19 mouse cellular contexts compared by ENCODE assay signal in the genomic region with DNA sequence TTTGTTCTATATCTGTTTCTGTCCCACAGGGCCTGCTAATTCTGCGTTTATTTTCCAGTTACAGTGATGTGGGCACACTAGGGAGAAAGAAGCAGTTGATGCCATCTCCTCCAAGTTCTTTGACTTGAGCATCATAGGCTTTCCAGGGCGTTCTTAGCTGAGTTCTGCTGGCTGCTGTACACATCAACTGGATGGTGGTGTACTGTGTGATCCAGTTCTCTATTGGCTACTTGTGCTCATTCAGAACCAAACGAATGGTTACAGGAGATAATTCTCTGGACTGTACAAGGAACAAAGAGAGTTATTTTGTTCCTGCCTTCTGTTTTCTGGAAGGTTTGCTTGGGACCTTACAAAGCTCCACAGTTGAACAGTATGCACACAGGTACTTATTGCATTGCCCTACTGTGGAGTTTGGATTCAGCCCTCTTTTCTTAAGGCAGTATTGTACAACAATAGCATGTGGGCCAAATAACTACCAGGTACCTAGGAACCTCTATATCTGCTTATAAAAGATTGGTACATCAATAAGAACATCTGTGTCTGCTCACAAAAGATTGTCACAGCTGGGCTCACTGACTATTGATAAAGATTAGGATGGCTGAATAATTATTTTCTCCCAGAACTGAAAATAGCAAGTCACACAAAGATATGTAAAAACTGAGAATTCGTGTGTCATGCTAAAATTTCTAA. TPM values are rescaled to one million over a fixed set of nuclear protein-coding genes. Genes with fewer than 3 reads are reported as not detected.
DNase-seq lines count a peak whose midpoint lies in the region; ATAC-seq and TF ChIP-seq lines count a peak whose summit lies in the region.
"Had no signal": no experiment of that assay in that cellular context is flagged by ENCODE, and none has a peak within 500 bp of the region (broad histone marks: within the 10 kb centered on the region; RNA-seq: fewer than 3 reads in every experiment).

No protein-coding gene starts in this region.

- H3K4me1 ChIP-seq in G1E (ENCODE audit: insufficient read depth, low read depth, low read length) = peaks cover 40% of the 10 kb centered on the region
- peaks cover 42% of the 10 kb centered on the region for H3K4me1 ChIP-seq in liver, embryonic 13.5 days (replicated peaks)
- H3K4me1 ChIP-seq in liver, postnatal 0 days (ENCODE audit: insufficient read depth) = peaks cover 7% of the 10 kb centered on the region; the same call in 1 of the 2 replicates
- no peaks in the 10 kb centered on the region for H3K4me1 ChIP-seq in forebrain, embryonic 15.5 days
- H3K4me1 ChIP-seq: embryonic facial prominence, embryonic 12.5 days; heart, embryonic 12.5 days had no signal

- H3K9ac ChIP-seq in liver, embryonic 13.5 days = peak overlapping the region; percentile 44
- 0 out of 2 replicates have a peak overlapping the region, but pooled peaks have one; percentile 26 for H3K9ac ChIP-seq in liver, postnatal 0 days (replicated peaks)
- no peak overlapping the region for H3K9ac ChIP-seq in forebrain, embryonic 15.5 days (replicated peaks)
- H3K9ac ChIP-seq: embryonic facial prominence, embryonic 12.5 days; forebrain, embryonic 13.5 days; heart, embryonic 12.5 days; hindbrain, embryonic 14.5 days had no signal

- no peak overlapping the region for H3K4me3 ChIP-seq in G1E (ENCODE audit: low read depth, low read length)
- H3K4me3 ChIP-seq in liver, embryonic 13.5 days (replicated peaks) = no peak overlapping the region
- H3K4me3 ChIP-seq in liver, postnatal 0 days (ENCODE audit: low read depth, low read length) = no peak overlapping the region
- no peak overlapping the region for H3K4me3 ChIP-seq in forebrain, embryonic 15.5 days
- H3K4me3 ChIP-seq: embryonic facial prominence, embryonic 12.5 days; forebrain, embryonic 13.5 days; heart, embryonic 12.5 days; hindbrain, embryonic 10.5 days had no signal

- peak; percentile 96 for TF ChIP-seq EP300 in liver, postnatal 0 days (IDR thresholded peaks at IDR 0.05; ENCODE audit: low read depth)

- no peak for DNase-seq in G1E (ENCODE audit: low spot score)
- peak; percentile 67 for DNase-seq in c-Kit-positive CD71-positive TER-119-positive erythroid progenitor cells, embryonic 14.5 days (ENCODE audit: low spot score)
- DNase-seq in liver, embryonic 13.5 days = no peak
- DNase-seq in liver, postnatal 0 days = no peak
- no peak for DNase-seq in left cerebral cortex, adult 18-20 months (ENCODE audit: low spot score in 2 of 2)
- no peak for DNase-seq in right cerebral cortex, postnatal 36 days (ENCODE audit: low spot score in 2 of 2)
- no peak for DNase-seq in gastrocnemius, adult 18-20 months (ENCODE audit: low spot score)
- DNase-seq: adrenal gland, adult 2 months; adrenal gland, postnatal 36 days; cerebellum, adult 11-12 months; cerebellum, adult 9-10 months; cerebellum, postnatal 25 days; gastrocnemius, postnatal 14 days had no signal

- H3K9me3 ChIP-seq in G1E (replicated peaks) = no peaks in the 10 kb centered on the region
- no peaks in the 10 kb centered on the region for H3K9me3 ChIP-seq in liver, embryonic 13.5 days (replicated peaks)
- H3K9me3 ChIP-seq in liver, postnatal 0 days (ENCODE audit: low read length) = no peaks in the 10 kb centered on the region
- no peaks in the 10 kb centered on the region for H3K9me3 ChIP-seq in forebrain, embryonic 15.5 days
- H3K9me3 ChIP-seq: embryonic facial prominence, embryonic 12.5 days; forebrain, embryonic 13.5 days; heart, embryonic 12.5 days; hindbrain, embryonic 10.5 days had no signal

- H3K4me2 ChIP-seq in liver, embryonic 13.5 days = peak overlapping the region; percentile 19; the same call in 1 of the 2 replicates
- peak overlapping the region; percentile 36 for H3K4me2 ChIP-seq in liver, postnatal 0 days (ENCODE audit: low read depth, low read length)
- no peak overlapping the region for H3K4me2 ChIP-seq in forebrain, embryonic 15.5 days (replicated peaks)
- H3K4me2 ChIP-seq: embryonic facial prominence, embryonic 12.5 days; forebrain, embryonic 13.5 days; heart, embryonic 12.5 days; hindbrain, embryonic 14.5 days had no signal

- H3K27me3 ChIP-seq in G1E (ENCODE audit: insufficient read depth, low read length) = no peaks in the 10 kb centered on the region
- no peaks in the 10 kb centered on the region for H3K27me3 ChIP-seq in liver, embryonic 13.5 days
- no peaks in the 10 kb centered on the region for H3K27me3 ChIP-seq in liver, postnatal 0 days (ENCODE audit: insufficient read depth, low read length)
- H3K27me3 ChIP-seq in forebrain, embryonic 15.5 days = no peaks in the 10 kb centered on the region
- H3K27me3 ChIP-seq: embryonic facial prominence, embryonic 12.5 days; forebrain, embryonic 13.5 days; heart, embryonic 12.5 days had no signal

- H3K36me3 ChIP-seq in G1E (replicated peaks) = no peaks in the 10 kb centered on the region
- H3K36me3 ChIP-seq in liver, embryonic 13.5 days = no peaks in the 10 kb centered on the region
- no peaks in the 10 kb centered on the region for H3K36me3 ChIP-seq in liver, postnatal 0 days (replicated peaks; ENCODE audit: insufficient read depth, low read length)
- H3K36me3 ChIP-seq in forebrain, embryonic 15.5 days = no peaks in the 10 kb centered on the region
- H3K36me3 ChIP-seq: embryonic facial prominence, embryonic 12.5 days; heart, embryonic 12.5 days; hindbrain, embryonic 10.5 days had no signal

- peak; percentile 87 for ATAC-seq in G1E (ENCODE audit: extremely low read depth, insufficient number of reproducible peaks, low FRiP score, poor library complexity, severe bottlenecking)
- ATAC-seq in liver, embryonic 13.5 days (ENCODE audit: low read depth) = peak; percentile 84
- ATAC-seq in liver, postnatal 0 days = peak; percentile 64
- no peak for ATAC-seq in forebrain, embryonic 15.5 days (replicated peaks)
- ATAC-seq: forebrain, embryonic 13.5 days had no signal

- 37% methylated on average over 4 of the region's 4 CpGs for WGBS in liver, embryonic 13.5 days (ENCODE audit: insufficient replicate concordance)
- WGBS in liver, postnatal 0 days (ENCODE audit: insufficient replicate concordance) = 55% methylated on average over 4 of the region's 4 CpGs
- 69% methylated on average over 4 of the region's 4 CpGs for WGBS in forebrain, embryonic 15.5 days

- TF ChIP-seq CTCF in G1E (IDR thresholded peaks at IDR 0.05; ENCODE audit: low read depth, low read length) = no peak
- TF ChIP-seq CTCF in liver, postnatal 0 days (IDR thresholded peaks at IDR 0.05; ENCODE audit: low read depth) = no peak

- peak overlapping the region; percentile 84 for H3K27ac ChIP-seq in liver, embryonic 13.5 days
- H3K27ac ChIP-seq in liver, postnatal 0 days (ENCODE audit: low read depth) = peak overlapping the region; percentile 48
- H3K27ac ChIP-seq in forebrain, embryonic 15.5 days (replicated peaks) = no peak overlapping the region
- H3K27ac ChIP-seq: embryonic facial prominence, embryonic 12.5 days; forebrain, embryonic 13.5 days; hindbrain, embryonic 10.5 days; hindbrain, embryonic 14.5 days had no signal

RNA-seq across cellular contexts. Expression of gene Herc2, which starts 6.3 kb away (rescaled TPM):
- 51.5 and 54.0 TPM in 2 replicates for total RNA-seq in G1E (2014; fragmentation: Nextera tagmentation)
- 37.3 and 39.1 TPM in 2 replicates for total RNA-seq in G1E (2017)
- polyA plus RNA-seq in G1E (2012) = 2.8 and 4.0 TPM in 2 replicates
- polyA plus RNA-seq in liver, embryonic 13.5 days (2015; fragmentation: Nextera tagmentation; extraction: Ambion mirVana) = 15.6 and 15.7 TPM in 2 replicates
- polyA plus RNA-seq in liver, postnatal 0 days (2015; fragmentation: Nextera tagmentation; extraction: Ambion mirVana) = 7.1 and 8.8 TPM in 2 replicates
- total RNA-seq in left cerebral cortex, adult 18-20 months (2021) = 100 to 1,000 TPM; 128 to 129 TPM
- 10 to 100 TPM; 49.6 to 52.6 TPM for total RNA-seq in gastrocnemius, adult 18-20 months (2021)
- polyA plus RNA-seq in forebrain, embryonic 15.5 days (2015; fragmentation: Nextera tagmentation; extraction: Ambion mirVana) = 47.7 and 53.7 TPM in 2 replicates

RNA-seq across cellular contexts. Expression of gene Nipa1, which starts 24.0 kb away (rescaled TPM):
- total RNA-seq in G1E (2014; fragmentation: Nextera tagmentation) (6.4 and 10.2 TPM in 2 replicates), G1E (2017) (7.5 and 8.0 TPM in 2 replicates)
- polyA plus RNA-seq in G1E (2012) = 2.0 and 2.2 TPM in 2 replicates
- polyA plus RNA-seq in liver, embryonic 13.5 days (2015; fragmentation: Nextera tagmentation; extraction: Ambion mirVana) = 15.6 and 16.2 TPM in 2 replicates
- 3.8 and 4.5 TPM in 2 replicates for polyA plus RNA-seq in liver, postnatal 0 days (2015; fragmentation: Nextera tagmentation; extraction: Ambion mirVana)
- 10 to 100 TPM; 61.8 to 64.3 TPM for total RNA-seq in left cerebral cortex, adult 18-20 months (2021)
- total RNA-seq in gastrocnemius, adult 18-20 months (2021) = 1 to 10 TPM; 3.4 to 3.9 TPM
- polyA plus RNA-seq in forebrain, embryonic 15.5 days (2015; fragmentation: Nextera tagmentation; extraction: Ambion mirVana) = 23.3 and 24.0 TPM in 2 replicates
